Mouse (Mus musculus) spleen, adult 2 months (tissue): Measurements from ENCODE around the gene Gns.

ENCODE experiments used
- CTCF ChIP-seq: fragments of 200-500 bp; IDR thresholded peaks from 2 replicates; pipeline ENCODE4 v1.5.1; 2011; ENCODE audit warnings: mild to moderate bottlenecking, inconsistent platforms; ENCODE audit not compliant: insufficient read depth, insufficient read length, insufficient replicate concordance; ENCODE audit errors: extremely low read depth
- POLR2A ChIP-seq: fragments of 200-500 bp; IDR thresholded peaks from 2 replicates; pipeline ENCODE4 v1.6.1; 2011; ENCODE audit warnings: low read depth, low read length, inconsistent platforms

DNA sequence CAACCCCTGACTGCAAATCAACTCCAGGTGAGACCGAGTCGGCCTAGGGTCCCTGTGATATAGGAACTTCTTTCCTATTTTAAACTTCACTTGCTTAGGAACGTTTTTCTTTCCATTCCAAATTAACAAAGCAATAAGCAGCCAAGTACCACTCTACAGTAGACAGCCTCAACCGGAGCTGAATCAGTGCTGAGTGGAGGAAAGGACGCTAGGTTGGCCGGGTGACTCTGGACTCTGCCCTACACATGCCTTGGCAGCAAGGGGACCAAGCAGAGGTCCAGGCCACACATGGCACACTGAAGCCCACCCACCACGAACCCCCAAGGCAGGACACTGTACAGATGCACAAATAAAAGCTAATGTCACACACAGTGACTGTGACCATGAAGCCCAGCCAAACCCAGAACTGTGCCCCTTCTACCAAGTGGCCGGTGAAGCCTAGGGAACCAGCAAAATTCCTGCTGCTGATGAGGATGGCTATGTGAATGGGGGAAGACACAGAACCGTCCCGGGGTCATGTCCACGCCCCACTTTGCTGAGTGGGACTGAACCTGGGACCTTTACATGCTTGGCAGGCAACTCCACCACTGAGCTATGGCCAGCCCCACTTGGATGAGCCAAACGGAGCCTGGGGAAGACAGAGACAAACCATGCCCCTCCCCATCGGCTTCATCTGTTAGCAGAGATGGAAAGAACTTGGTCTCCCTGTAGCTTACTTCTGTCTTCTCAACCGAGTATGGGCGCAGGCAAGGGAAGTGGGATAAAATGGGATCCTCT lies 66.1 kb downstream of the Gns start:
- TF ChIP-seq POLR2A (no peak), CTCF (no peak)
